Mouse (Mus musculus) brain, embryonic 18.5 days (tissue): ENCODE measurements around the gene Myh6.
"Not testable (repeated sequence)": the region's sequence is repeated elsewhere in the genome, so short reads cannot be mapped to it uniquely, and the experiment has no call there.

Experiments used
- DNase-seq: peaks from one replicate; pipeline ENCODE4 v3.0.0-alpha.2; 2012; ENCODE audit warnings: low read depth, low spot score

Myh6 gene

GRCm38 (mm10) chr14:54966320-54966977 lies at the start of gene Myh6:
Gene Myh6, minus strand, starts transcription at chr14:54966927.
- DNase-seq = no peak

- no peak for DNase-seq
These were observed 49.0 kb upstream of the Myh6 start for GRCm38 (mm10) chr14:55015767-55016111.

- DNase-seq = peak; percentile 99
These were observed 48.5 kb upstream of the Myh6 start, which contains the start of gene Ngdn for GRCm38 (mm10) chr14:55014991-55015766. Gene Ngdn, plus strand, starts transcription at chr14:55015454.

- DNase-seq = peak; percentile 34
These were observed 47.9 kb upstream of the Myh6 start for GRCm38 (mm10) chr14:55014591-55014990.

GRCm38 (mm10) chr14:55011116-55011515 lies 44.4 kb upstream of the Myh6 start:
- DNase-seq = no peak

- no peak for DNase-seq
These were observed 41.7 kb upstream of the Myh6 start for GRCm38 (mm10) chr14:55008417-55008816.

- DNase-seq = no peak
These were observed 40.6 kb upstream of the Myh6 start for GRCm38 (mm10) chr14:55007120-55007908.

- no peak for DNase-seq
These were observed 39.8 kb upstream of the Myh6 start for GRCm38 (mm10) chr14:55006541-55006940.

- DNase-seq = no peak
These were observed 39.2 kb upstream of the Myh6 start for GRCm38 (mm10) chr14:55005967-55006366.

GRCm38 (mm10) chr14:55005506-55005905 lies 38.8 kb upstream of the Myh6 start:
- no peak for DNase-seq

- no peak for DNase-seq
These were observed 37.4 kb upstream of the Myh6 start for GRCm38 (mm10) chr14:55003878-55004855.

- DNase-seq = no peak
These were observed 36.0 kb upstream of the Myh6 start for GRCm38 (mm10) chr14:55002687-55003120.

GRCm38 (mm10) chr14:55001938-55002686 lies 35.4 kb upstream of the Myh6 start:
- DNase-seq = no peak

- DNase-seq = no peak
These were observed 34.7 kb upstream of the Myh6 start for GRCm38 (mm10) chr14:55001446-55001845.

- no peak for DNase-seq
These were observed 34.1 kb upstream of the Myh6 start for GRCm38 (mm10) chr14:55000814-55001213.

- DNase-seq = not testable (repeated sequence)
These were observed 33.1 kb upstream of the Myh6 start for GRCm38 (mm10) chr14:54999868-55000267.

GRCm38 (mm10) chr14:54998680-54999079 lies 32.0 kb upstream of the Myh6 start:
- no peak for DNase-seq

GRCm38 (mm10) chr14:54997297-54997696 lies 30.6 kb upstream of the Myh6 start:
- DNase-seq = no peak

GRCm38 (mm10) chr14:54996793-54997192 lies 30.1 kb upstream of the Myh6 start:
- no peak for DNase-seq

GRCm38 (mm10) chr14:54995457-54996138 lies 28.9 kb upstream of the Myh6 start:
- peak; percentile 82 for DNase-seq
